Mouse (Mus musculus) forebrain, embryonic 16.5 days (tissue): Measurements from ENCODE around the gene Cyp11a1. TPM values are rescaled to one million over a fixed set of nuclear protein-coding genes. Genes with fewer than 3 reads are reported as not detected.

Source experiments
- ATAC-seq: fragments of 200-750 bp; cut with Nextera tagmentation; 2 replicates; pipeline ENCODE4 v1.8.0; 2017; ENCODE audit warnings: mild to moderate bottlenecking, moderate library complexity
- H3K27ac ChIP-seq: fragments of 300-500 bp; sonication (generic); 2 replicates; pipeline ENCODE4 v1.5.1; 2014; ENCODE audit warnings: low read length, control low read depth
- H3K27me3 ChIP-seq: fragments of 300-500 bp; sonication (generic); replicated peaks from 2 replicates; pipeline ENCODE4 v1.6.1; 2014; ENCODE audit warnings: low read length; ENCODE audit not compliant: control insufficient read depth, insufficient read depth
- H3K36me3 ChIP-seq: fragments of 300-500 bp; sonication (generic); 2 replicates; pipeline ENCODE4 v1.6.1; 2014; ENCODE audit not compliant: control insufficient read depth, insufficient read depth
- H3K4me1 ChIP-seq: fragments of 300-500 bp; sonication (generic); replicated peaks from 2 replicates; pipeline ENCODE4 v1.6.1; 2014; ENCODE audit warnings: low read length; ENCODE audit not compliant: control insufficient read depth, insufficient read depth
- H3K4me2 ChIP-seq: fragments of 300-500 bp; sonication (generic); 2 replicates; pipeline ENCODE4 v1.6.1; 2014; ENCODE audit warnings: mild to moderate bottlenecking, low read length, control low read depth
- H3K4me3 ChIP-seq: fragments of 300-500 bp; sonication (generic); replicated peaks from 2 replicates; pipeline ENCODE4 v1.5.1; 2014; ENCODE audit warnings: mild to moderate bottlenecking, low read length, control low read depth
- H3K9ac ChIP-seq: fragments of 300-500 bp; sonication (generic); replicated peaks from 2 replicates; pipeline ENCODE4 v1.6.1; 2014; ENCODE audit warnings: low read depth, low read length, control low read depth
- H3K9me3 ChIP-seq: fragments of 300-500 bp; sonication (generic); 2 replicates; pipeline ENCODE4 v1.6.1; 2016; ENCODE audit warnings: low read length; ENCODE audit not compliant: control insufficient read depth
- WGBS: fragments of 180-500 bp; shearing (Covaris S2); extraction: QIAGEN DNeasy Blood & Tissue Kit; methylation state at CpG from one replicate; pipeline ENCODE4 v1.1.7; 2014; 5-methylcytosine and 5-hydroxymethylcytosine counted together
- polyA plus RNA-seq: library from polyadenylated mRNA; unstranded; fragments of >200 nt; fragmentation: Nextera tagmentation; extraction: Ambion mirVana; gene quantifications from 2 replicates; pipeline ENCODE4 v1.2.1, GENCODE M21; 2015

The Cyp11a1 gene
- polyA plus RNA-seq, 1 experiment from 2014 or later = 0.66 TPM

DNA sequence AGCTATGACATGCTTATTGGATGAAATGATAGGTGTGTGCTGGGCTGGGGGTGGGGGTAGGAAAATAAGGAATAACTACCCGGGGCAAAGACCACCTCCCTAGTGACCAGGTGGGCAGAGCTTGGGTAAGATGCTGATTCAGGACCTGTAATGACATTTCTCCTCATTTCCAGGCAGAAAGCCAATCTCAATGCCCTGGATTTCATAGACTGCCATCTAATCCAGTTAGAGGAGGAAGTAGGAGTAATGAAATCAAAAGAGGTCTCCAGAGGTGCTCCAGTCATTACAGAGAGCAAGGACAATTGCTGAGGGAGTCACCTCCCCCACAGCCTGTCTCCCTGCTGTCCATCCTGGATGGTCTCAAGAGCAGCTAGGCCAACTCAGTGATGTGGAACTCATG, 53.7 kb downstream of the Cyp11a1 start:
- no peaks in the 10 kb centered on the region for H3K27me3 ChIP-seq
- H3K9me3 ChIP-seq = no peaks in the 10 kb centered on the region
- no peaks in the 10 kb centered on the region for H3K36me3 ChIP-seq
- H3K4me1 ChIP-seq = peaks cover 50% of the 10 kb centered on the region
- H3K9ac ChIP-seq = no peak overlapping the region
- ATAC-seq = no peak
- no peak overlapping the region for H3K4me3 ChIP-seq
- H3K27ac ChIP-seq = peak overlapping the region; percentile 62
- WGBS = 52% methylated on average over 1 of the region's 1 CpGs
- no peak overlapping the region for H3K4me2 ChIP-seq

DNA sequence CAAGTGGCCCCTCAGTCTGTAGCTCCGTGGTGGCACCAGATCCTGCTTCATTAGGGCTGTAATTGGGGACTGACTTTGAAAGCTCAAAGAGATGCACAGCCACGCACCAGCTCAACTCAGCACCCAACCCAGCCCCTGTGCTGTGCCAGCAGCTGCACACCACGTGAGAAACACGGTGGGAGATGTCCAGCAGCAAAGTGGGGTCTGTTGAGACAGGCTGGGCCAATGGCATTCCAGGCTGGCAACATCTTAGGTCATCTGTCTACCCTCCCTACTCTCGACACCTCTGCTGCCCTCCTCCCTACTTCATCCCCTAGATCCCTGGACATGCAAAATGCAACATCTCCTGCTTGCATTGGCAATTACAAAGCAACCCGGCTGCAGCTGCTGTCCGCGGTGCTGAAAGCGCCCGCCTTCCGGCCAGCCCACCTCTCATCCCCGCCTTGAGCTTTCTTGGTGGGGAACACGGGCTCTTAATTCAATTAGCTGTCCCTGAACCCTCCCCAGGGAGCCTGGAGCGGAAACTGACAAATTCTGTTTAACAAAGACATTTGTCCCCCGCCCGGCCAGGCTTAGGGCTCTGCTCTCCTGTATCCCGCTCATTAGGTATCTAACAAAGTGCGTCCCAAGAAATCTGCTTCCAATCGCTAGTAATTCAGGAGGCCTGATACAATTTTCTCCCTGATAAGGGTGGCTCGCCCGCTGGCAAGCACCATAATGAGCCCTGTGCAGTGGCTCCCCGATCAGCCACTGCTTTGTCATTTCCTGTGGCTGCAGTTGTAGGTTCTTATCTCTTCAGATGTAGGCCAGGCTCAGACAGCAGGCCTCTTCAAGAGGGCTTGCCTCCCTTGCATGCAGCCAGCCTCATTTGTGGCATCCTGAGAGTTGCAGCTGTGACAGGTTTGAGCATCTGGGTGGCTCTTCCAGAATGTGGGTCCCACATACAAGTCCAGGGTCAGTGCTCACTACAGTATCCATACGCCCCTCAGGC, 54.8 kb downstream of the Cyp11a1 start:
- WGBS = 9% methylated on average over 23 of the region's 23 CpGs
- H3K27me3 ChIP-seq = no peaks in the 10 kb centered on the region
- peaks cover 57% of the 10 kb centered on the region for H3K4me1 ChIP-seq
- H3K4me3 ChIP-seq = no peak overlapping the region
- no peaks in the 10 kb centered on the region for H3K36me3 ChIP-seq
- H3K9me3 ChIP-seq = no peaks in the 10 kb centered on the region
- peak; percentile 58 for ATAC-seq
- peak overlapping the region; percentile 41 for H3K9ac ChIP-seq
- H3K27ac ChIP-seq = peak overlapping the region; percentile 62
- H3K4me2 ChIP-seq = no peak overlapping the region

DNA sequence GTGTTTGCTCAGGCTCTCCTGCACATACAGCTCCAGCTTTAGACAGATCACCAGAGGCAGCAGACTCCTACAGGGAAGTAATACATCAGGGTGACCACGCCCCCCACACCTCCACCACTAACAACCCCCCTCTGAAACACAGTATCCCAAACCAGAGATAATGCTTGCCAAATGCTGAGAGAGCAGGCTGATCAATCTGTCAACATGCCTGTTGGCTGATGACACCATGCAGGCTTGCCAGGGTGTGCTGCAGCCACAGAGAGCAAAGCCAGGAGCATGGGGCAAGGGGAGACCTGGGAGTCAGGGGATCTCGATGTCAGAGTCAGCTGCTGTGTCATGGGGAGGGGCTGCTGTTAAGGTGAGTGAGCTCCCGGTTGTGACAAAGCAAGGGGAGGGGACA, 57.3 kb downstream of the Cyp11a1 start, which contains the start of gene Stra6:
TSS of gene Stra6 (plus strand) at position 258 of the 400 bp plus-strand sequence.
- H3K9me3 ChIP-seq = no peaks in the 10 kb centered on the region
- H3K4me3 ChIP-seq = no peak within 1 kb of the TSS
- H3K27ac ChIP-seq = peak within 1 kb of the TSS; percentile 88
- H3K4me1 ChIP-seq = peaks cover 73% of the 10 kb centered on the region
- no peak within 1 kb of the TSS for H3K4me2 ChIP-seq
- no peaks in the 10 kb centered on the region for H3K27me3 ChIP-seq
- H3K36me3 ChIP-seq = no peaks in the 10 kb centered on the region
- no peak within 1 kb of the TSS for H3K9ac ChIP-seq
- ATAC-seq = no peak
- 29% methylated on average over 3 of the region's 3 CpGs for WGBS

DNA sequence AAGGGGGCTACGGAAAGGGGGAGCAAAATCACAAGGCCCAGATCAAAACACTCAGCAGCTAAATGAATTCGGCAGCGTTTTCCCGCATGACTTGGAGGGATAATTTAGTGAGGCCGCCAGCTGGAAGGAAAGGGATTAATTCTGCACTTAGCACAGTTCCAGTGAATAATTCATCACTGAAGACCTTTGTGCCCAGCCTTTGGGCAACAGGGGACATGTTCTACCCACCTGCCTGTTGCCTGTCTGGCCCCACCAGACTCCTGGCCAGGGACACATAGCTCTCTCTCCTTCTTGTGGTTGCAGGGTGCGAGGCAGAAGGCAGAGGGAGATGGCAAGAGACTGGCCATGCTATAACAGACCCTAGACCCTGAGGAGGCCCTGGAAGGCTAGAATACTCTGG, 59.3 kb downstream of the Cyp11a1 start:
- peak; percentile 68 for ATAC-seq
- peaks cover 65% of the 10 kb centered on the region for H3K4me1 ChIP-seq
- no peaks in the 10 kb centered on the region for H3K9me3 ChIP-seq
- H3K36me3 ChIP-seq = no peaks in the 10 kb centered on the region
- under 1% methylated on average over 6 of the region's 6 CpGs for WGBS
- no peak overlapping the region for H3K4me2 ChIP-seq
- no peak overlapping the region for H3K4me3 ChIP-seq
- H3K27me3 ChIP-seq = no peaks in the 10 kb centered on the region
- peak overlapping the region; percentile 88 for H3K27ac ChIP-seq
- H3K9ac ChIP-seq = 0 out of 2 replicates have a peak overlapping the region, but pooled peaks have one; percentile 1

DNA sequence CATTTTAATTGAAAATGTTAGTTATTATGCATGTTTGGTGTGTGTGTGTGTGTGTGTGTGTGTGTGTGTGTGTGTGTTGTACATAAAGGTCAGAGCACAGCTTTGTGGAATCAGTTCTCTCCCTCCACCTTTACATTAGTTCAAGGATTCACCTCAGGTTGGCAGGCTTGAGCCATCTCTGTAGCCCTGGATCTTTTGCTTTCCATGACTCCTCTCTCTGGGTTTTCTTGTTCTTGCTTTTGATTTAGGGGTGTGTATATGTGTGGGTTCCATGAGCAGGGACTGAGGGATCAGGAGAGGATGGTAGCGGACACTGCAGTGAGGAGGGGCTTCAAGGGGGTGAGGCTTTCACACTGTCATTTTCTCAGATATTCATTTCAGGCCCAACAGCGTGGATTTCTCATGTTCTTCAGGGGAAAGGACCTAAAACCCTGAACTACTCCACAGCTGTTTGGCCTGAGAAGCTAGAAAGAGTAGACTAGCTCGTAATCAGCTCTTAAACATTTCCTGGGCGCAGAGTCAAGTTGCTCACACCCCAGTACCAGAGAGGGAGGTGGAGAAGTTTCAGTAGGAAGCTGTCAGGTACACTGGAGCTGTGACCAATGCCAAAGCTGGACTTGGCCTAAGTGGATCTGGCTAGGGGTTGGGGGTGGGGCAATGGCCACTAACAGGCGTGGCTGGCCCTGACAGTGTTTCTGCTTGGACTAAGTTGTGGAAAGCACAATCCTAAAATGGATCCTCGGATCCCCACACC, 59.9 kb downstream of the Cyp11a1 start:
- no peaks in the 10 kb centered on the region for H3K9me3 ChIP-seq
- H3K4me3 ChIP-seq = no peak overlapping the region
- H3K9ac ChIP-seq = peak overlapping the region; percentile 1; the same call in 1 of the 2 replicates
- no peaks in the 10 kb centered on the region for H3K36me3 ChIP-seq
- no peaks in the 10 kb centered on the region for H3K27me3 ChIP-seq
- peak; percentile 34 for ATAC-seq
- H3K4me2 ChIP-seq = no peak overlapping the region
- peak overlapping the region; percentile 88 for H3K27ac ChIP-seq
- WGBS = 70% methylated on average over 6 of the region's 6 CpGs
- H3K4me1 ChIP-seq = peaks cover 64% of the 10 kb centered on the region

DNA sequence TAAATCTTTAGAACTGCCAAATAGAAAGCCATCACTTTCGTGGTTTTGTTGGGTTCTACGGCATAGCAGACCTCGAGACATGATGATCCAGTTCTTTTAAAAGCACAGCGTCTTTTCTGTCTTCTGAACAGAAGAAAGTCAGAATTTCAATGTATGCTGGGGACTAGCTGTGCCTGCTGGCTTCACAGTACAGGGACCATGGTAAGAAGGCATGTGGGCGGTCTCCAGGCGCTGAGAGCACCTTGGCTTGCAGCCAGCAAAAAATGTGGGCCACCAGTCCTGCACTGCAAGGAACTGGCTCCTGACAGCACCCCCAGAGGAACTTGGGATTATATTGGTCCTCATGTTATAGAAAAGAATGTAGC, 60.5 kb downstream of the Cyp11a1 start:
- WGBS = 45% methylated on average over 6 of the region's 6 CpGs
- Histone ChIP-seq H3K27me3 (no peaks in the 10 kb centered on the region), H3K9ac (peak overlapping the region; percentile 37; the same call in 1 of the 2 replicates), H3K36me3 (no peaks in the 10 kb centered on the region), H3K4me1 (peaks cover 63% of the 10 kb centered on the region), H3K27ac (peak overlapping the region; percentile 88), H3K4me3 (no peak overlapping the region), H3K9me3 (no peaks in the 10 kb centered on the region), H3K4me2 (no peak overlapping the region)
- ATAC-seq = no peak

DNA sequence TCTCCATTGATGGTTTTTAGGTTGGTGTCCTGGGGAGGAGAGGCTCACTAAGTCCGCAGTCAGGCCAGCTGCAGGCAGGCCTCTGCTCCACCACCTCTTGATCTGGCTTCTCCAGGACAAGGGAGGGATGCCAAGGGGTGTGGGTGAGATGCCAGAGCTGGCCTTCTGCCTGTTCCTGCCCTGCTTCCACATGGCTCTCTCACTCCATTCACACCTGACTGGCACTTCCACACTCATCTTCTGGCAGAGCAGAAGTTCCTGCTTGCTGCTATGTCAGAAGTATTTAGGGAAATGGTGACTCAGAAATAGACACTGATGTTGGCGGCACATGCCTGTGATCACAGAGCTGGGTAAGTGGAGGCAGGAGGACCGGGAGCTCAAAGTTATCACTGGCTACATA, 61.3 kb downstream of the Cyp11a1 start:
- Histone ChIP-seq H3K4me3 (no peak overlapping the region), H3K9ac (no peak overlapping the region), H3K27me3 (no peaks in the 10 kb centered on the region), H3K36me3 (no peaks in the 10 kb centered on the region), H3K4me2 (no peak overlapping the region), H3K4me1 (peaks cover 57% of the 10 kb centered on the region), H3K9me3 (no peaks in the 10 kb centered on the region), H3K27ac (no peak overlapping the region)
- no peak for ATAC-seq
- 82% methylated on average over 3 of the region's 3 CpGs for WGBS

DNA sequence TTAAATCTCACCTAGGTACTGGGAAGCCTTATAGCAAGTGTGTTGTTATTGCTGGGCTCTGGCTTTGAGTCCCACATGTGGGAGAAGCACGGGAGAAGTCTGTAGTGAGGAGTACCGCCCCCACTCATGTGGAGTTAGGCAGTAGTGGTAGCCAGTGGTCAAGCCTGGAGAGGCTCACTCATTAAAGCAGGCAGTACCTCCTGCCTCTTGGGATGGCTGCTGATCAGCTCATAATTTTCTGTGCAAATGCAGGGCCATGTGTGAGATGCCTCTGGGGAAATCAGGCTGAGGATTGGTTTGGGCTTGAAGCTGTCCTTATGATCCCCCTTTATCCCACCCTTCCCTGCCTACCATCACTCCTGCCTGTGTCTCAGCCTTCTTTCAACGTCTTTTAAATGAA, 68.3 kb downstream of the Cyp11a1 start:
- Histone ChIP-seq H3K36me3 (no peaks in the 10 kb centered on the region), H3K27me3 (no peaks in the 10 kb centered on the region), H3K4me1 (peaks cover 9% of the 10 kb centered on the region), H3K9ac (no peak overlapping the region), H3K27ac (no peak overlapping the region), H3K4me3 (no peak overlapping the region), H3K4me2 (no peak overlapping the region), H3K9me3 (no peaks in the 10 kb centered on the region)
- 57% methylated on average over 3 of the region's 3 CpGs for WGBS
- no peak for ATAC-seq
